Mouse (Mus musculus) limb, embryonic 15.5 days (tissue): ENCODE results near the gene Ghitm. TPM values are rescaled to one million over a fixed set of nuclear protein-coding genes. Genes with fewer than 3 reads are reported as not detected.

Experiments used
- ATAC-seq: fragments of 200-750 bp; cut with Nextera tagmentation; 2 replicates; pipeline ENCODE4 v1.8.0; 2017; ENCODE audit warnings: low read depth, moderate TSS enrichment; ENCODE audit not compliant: insufficient number of reproducible peaks, low FRiP score, low TSS enrichment
- H3K27ac ChIP-seq: fragments of 300-500 bp; sonication (generic); 2 replicates; pipeline ENCODE4 v1.5.1; 2015; ENCODE audit warnings: moderate library complexity, mild to moderate bottlenecking, inconsistent platforms
- H3K27me3 ChIP-seq: fragments of 300-500 bp; sonication (generic); 2 replicates; pipeline ENCODE4 v1.6.1; 2015; ENCODE audit warnings: inconsistent platforms
- H3K36me3 ChIP-seq: fragments of 300-500 bp; sonication (generic); 2 replicates; pipeline ENCODE4 v1.6.1; 2015; ENCODE audit warnings: inconsistent platforms
- H3K4me1 ChIP-seq: fragments of 300-500 bp; sonication (generic); 2 replicates; pipeline ENCODE4 v1.6.1; 2015; ENCODE audit warnings: inconsistent platforms
- H3K4me2 ChIP-seq: fragments of 300-500 bp; sonication (generic); 2 replicates; pipeline ENCODE4 v1.6.1; 2015; ENCODE audit warnings: mild to moderate bottlenecking, inconsistent platforms
- H3K4me3 ChIP-seq: fragments of 300-500 bp; sonication (generic); 2 replicates; pipeline ENCODE4 v1.5.1; 2015; ENCODE audit warnings: mild to moderate bottlenecking, inconsistent platforms
- H3K9ac ChIP-seq: fragments of 300-500 bp; sonication (generic); 2 replicates; pipeline ENCODE4 v1.6.1; 2015; ENCODE audit warnings: inconsistent platforms
- H3K9me3 ChIP-seq: fragments of 300-500 bp; sonication (generic); 2 replicates; pipeline ENCODE4 v1.6.1; 2016; ENCODE audit warnings: inconsistent platforms
- WGBS: fragments of 180-500 bp; shearing (Covaris S2); methylation state at CpG from one replicate; pipeline ENCODE4 v1.1.7; 2015; 5-methylcytosine and 5-hydroxymethylcytosine counted together
- polyA plus RNA-seq: library from polyadenylated mRNA; unstranded; fragments of >200 nt; fragmentation: Nextera tagmentation; extraction: Ambion mirVana; gene quantifications from 2 replicates; pipeline ENCODE4 v1.2.1, GENCODE M21; 2015

The Ghitm gene
- polyA plus RNA-seq, 1 experiment from 2014 or later: 179 TPM

- 75% methylated on average over 5 of the region's 5 CpGs for WGBS
Measured at GRCm38 (mm10) chr14:37101531-37101930, 33.5 kb downstream of the Ghitm start.

GRCm38 (mm10) chr14:37097956-37098530 lies 37.0 kb downstream of the Ghitm start, which contains the start of gene Cdhr1:
TSS of gene Cdhr1 (minus strand) at chr14:37098347.
- Histone ChIP-seq H3K4me1 (peaks cover 9% of the 10 kb centered on the region), H3K9me3 (no peaks in the 10 kb centered on the region), H3K4me3 (peak within 1 kb of the TSS; percentile 27), H3K27ac (no peak within 1 kb of the TSS), H3K36me3 (no peaks in the 10 kb centered on the region), H3K4me2 (peak within 1 kb of the TSS; percentile 44), H3K9ac (0 out of 2 replicates have a peak within 1 kb of the TSS, but pooled peaks have one; percentile 8), H3K27me3 (peaks cover 30% of the 10 kb centered on the region)
- no peak for ATAC-seq
- 1% methylated on average over 30 of the region's 30 CpGs for WGBS

More at GRCm38 (mm10) chr14:37101531-37101930, 33.5 kb downstream of the Ghitm start:
- Histone ChIP-seq H3K27ac (no peak overlapping the region), H3K4me2 (no peak overlapping the region), H3K4me1 (peaks cover 9% of the 10 kb centered on the region), H3K9ac (no peak overlapping the region), H3K9me3 (no peaks in the 10 kb centered on the region), H3K27me3 (peaks cover 26% of the 10 kb centered on the region), H3K36me3 (no peaks in the 10 kb centered on the region), H3K4me3 (no peak overlapping the region)
- no peak for ATAC-seq

- H3K4me3 ChIP-seq: no peak overlapping the region
- H3K4me2 ChIP-seq: no peak overlapping the region
- peaks cover 9% of the 10 kb centered on the region for H3K4me1 ChIP-seq
- WGBS: 77% methylated on average over 4 of the region's 4 CpGs
- peaks cover 30% of the 10 kb centered on the region for H3K27me3 ChIP-seq
- H3K36me3 ChIP-seq: no peaks in the 10 kb centered on the region
- no peak for ATAC-seq
- no peaks in the 10 kb centered on the region for H3K9me3 ChIP-seq
- H3K27ac ChIP-seq: no peak overlapping the region
- no peak overlapping the region for H3K9ac ChIP-seq
Measured at GRCm38 (mm10) chr14:37095556-37095955, 39.5 kb downstream of the Ghitm start.

- Histone ChIP-seq H3K9me3 (no peaks in the 10 kb centered on the region), H3K36me3 (no peaks in the 10 kb centered on the region), H3K4me2 (no peak overlapping the region), H3K4me3 (no peak overlapping the region), H3K9ac (no peak overlapping the region), H3K27ac (no peak overlapping the region), H3K4me1 (peaks cover 9% of the 10 kb centered on the region), H3K27me3 (peaks cover 30% of the 10 kb centered on the region)
- no peak for ATAC-seq
- WGBS: 78% methylated on average over 6 of the region's 6 CpGs
Measured at GRCm38 (mm10) chr14:37094436-37094835, 40.6 kb downstream of the Ghitm start.

GRCm38 (mm10) chr14:37083755-37084154 lies 51.3 kb downstream of the Ghitm start:
- Histone ChIP-seq H3K9me3 (no peaks in the 10 kb centered on the region), H3K27me3 (no peaks in the 10 kb centered on the region), H3K4me2 (no peak overlapping the region), H3K4me1 (no peaks in the 10 kb centered on the region), H3K36me3 (no peaks in the 10 kb centered on the region), H3K4me3 (no peak overlapping the region), H3K27ac (no peak overlapping the region), H3K9ac (no peak overlapping the region)
- 29% methylated on average over 4 of the region's 4 CpGs for WGBS
- ATAC-seq: no peak

GRCm38 (mm10) chr14:37080724-37081123 lies 54.3 kb downstream of the Ghitm start:
- H3K27ac ChIP-seq: no peak overlapping the region
- no peak overlapping the region for H3K9ac ChIP-seq
- no peak for ATAC-seq
- H3K4me1 ChIP-seq: no peaks in the 10 kb centered on the region
- H3K9me3 ChIP-seq: no peaks in the 10 kb centered on the region
- no peaks in the 10 kb centered on the region for H3K27me3 ChIP-seq
- 74% methylated on average over 1 of the region's 1 CpGs for WGBS
- no peak overlapping the region for H3K4me3 ChIP-seq
- H3K36me3 ChIP-seq: no peaks in the 10 kb centered on the region
- no peak overlapping the region for H3K4me2 ChIP-seq

Other genes with a start within 250 kb of the Ghitm start
- 40.1 and 43.8 TPM in 2 replicates for gene Ccser2, start 166.5 kb downstream of the Ghitm start, polyA plus RNA-seq
- gene Rgr, start 86.3 kb downstream of the Ghitm start, polyA plus RNA-seq: 0.21 and 0.23 TPM in 2 replicates
- gene Lrit1, start 80.4 kb downstream of the Ghitm start, polyA plus RNA-seq: not detected in 2 replicates
- not detected in 2 replicates for gene Lrit2, start 67.3 kb downstream of the Ghitm start, polyA plus RNA-seq
- gene Cdhr1, start 36.9 kb downstream of the Ghitm start, polyA plus RNA-seq: 0.18 and 0.29 TPM in 2 replicates
- gene 2610528A11Rik, start 21.2 kb downstream of the Ghitm start, polyA plus RNA-seq: 29.9 and 30.1 TPM in 2 replicates